Mouse (Mus musculus) cortical plate, adult 2 months (tissue): ENCODE measurements around the gene Cwc22.
A peak's percentile ranks its signal among the peaks of the same experiment; 100 is the strongest.

Source experiments
- CTCF ChIP-seq: fragments of 200-500 bp; IDR thresholded peaks from 2 replicates; pipeline ENCODE4 v1.5.1; 2011; ENCODE audit warnings: mild to moderate bottlenecking, control low read depth, low read length; ENCODE audit not compliant: insufficient read depth; ENCODE audit errors: extremely low read depth
- POLR2A ChIP-seq: fragments of 200-500 bp; IDR thresholded peaks from 2 replicates; pipeline ENCODE4 v1.6.1; 2011; ENCODE audit warnings: mild to moderate bottlenecking, low read length, control low read depth; ENCODE audit not compliant: insufficient read depth; ENCODE audit errors: extremely low read depth

GRCm38 (mm10) chr2:77945596-77946485 is at the start of gene Cwc22:
- peak; percentile 50; the same call in 1 of the 2 replicates for TF ChIP-seq POLR2A
- no peak for TF ChIP-seq CTCF
